Mouse (Mus musculus): ENCODE results near the gene Ube2l3. TPM values are rescaled to one million over a fixed set of nuclear protein-coding genes. Genes with fewer than 3 reads are reported as not detected.

Ube2l3 gene
- total and polyA plus RNA-seq, 3 experiments, result 137 to 2,006 (median 297) TPM

GRCm38 (mm10) chr16:17147391-17147929, 55.0 kb downstream of the Ube2l3 start:
- Histone ChIP-seq H3K27ac (ENCODE audit: control insufficient read depth, low read depth, low read length) (peak overlapping the region; percentile 46), H3K36me3 (ENCODE audit: control insufficient read depth in 1 of 2, insufficient read depth in 2 of 2, low read length in 2 of 2) (peaks cover 0 to 9% of the 10 kb centered on the region in 2 experiments; a peak in 2 of 4 replicates)

GRCm38 (mm10) chr16:17146772-17147235, 55.6 kb downstream of the Ube2l3 start, which contains the start of gene Ccdc116:
Ccdc116 (minus strand) TSS chr16:17147229.
- Histone ChIP-seq H3K4me3 (ENCODE audit: control insufficient read depth in 1 of 2, insufficient read depth in 1 of 2, low read depth in 2 of 2, low read length in 2 of 2) (peak within 1 kb of the TSS; percentile 68 to 69), H3K9me3 (replicated peaks; ENCODE audit: insufficient read depth, low read length) (no peaks in the 10 kb centered on the region), H3K4me1 (ENCODE audit: control insufficient read depth in 1 of 2, insufficient read depth in 2 of 2, low read length in 2 of 2) (peaks cover 2 to 8% of the 10 kb centered on the region in 2 experiments; a peak in 3 of 4 replicates), H3K27ac (ENCODE audit: control insufficient read depth, low read depth, low read length) (peak within 1 kb of the TSS; percentile 46), H3K36me3 (ENCODE audit: control insufficient read depth in 1 of 2, insufficient read depth in 2 of 2, low read length in 2 of 2) (peaks cover 0 to 9% of the 10 kb centered on the region in 2 experiments; a peak in 2 of 4 replicates), H3K9ac (ENCODE audit: control insufficient read depth, low read depth, low read length, poor library complexity, severe bottlenecking) (peak within 1 kb of the TSS; percentile 67), H3K79me2 (ENCODE audit: control insufficient read depth, insufficient read depth, low read length, poor library complexity) (peaks cover 18% of the 10 kb centered on the region), H3K27me3 (ENCODE audit: control insufficient read depth in 1 of 2, insufficient read depth in 2 of 2, low read length in 2 of 2) (no peaks in the 10 kb centered on the region)
- DNase-seq (ENCODE audit: low read depth, low spot score), result peak; percentile 96
- 0 out of 2 replicates have a peak, but pooled peaks have one; percentile 54 for TF ChIP-seq SIN3A (IDR thresholded peaks at IDR 0.05; ENCODE audit: low read length)
- peak in 2 of 3 experiments; percentile 56 to 63; a peak in 5 of 6 replicates for TF ChIP-seq CTCF (IDR thresholded peaks at IDR 0.05 in 2 of 3, conservative IDR thresholded peaks at IDR 0.05 in 1 of 3; ENCODE audit: control insufficient read depth in 1 of 3, insufficient read depth in 1 of 3, low read depth in 2 of 3, low read length in 3 of 3, poor library complexity in 1 of 3, severe bottlenecking in 1 of 3)
- TF ChIP-seq NRF1 (IDR thresholded peaks at IDR 0.05; ENCODE audit: insufficient read depth, low read depth, low read length, poor library complexity, severe bottlenecking), result no peak
- TF ChIP-seq MYB (IDR thresholded peaks at IDR 0.05; ENCODE audit: low read depth, low read length), result no peak
- no peak for TF ChIP-seq MAZ (IDR thresholded peaks at IDR 0.05; ENCODE audit: low read depth, low read length)
- TF ChIP-seq POLR2AphosphoS5 (IDR thresholded peaks at IDR 0.05; ENCODE audit: borderline replicate concordance, low read depth, low read length), result no peak
- peak; percentile 68; the same call in 1 of the 2 replicates for TF ChIP-seq ZNF384 (IDR thresholded peaks at IDR 0.05; ENCODE audit: low read depth, low read length)
- TF ChIP-seq ELF1 (IDR thresholded peaks at IDR 0.05; ENCODE audit: low read depth, low read length), result no peak
- peak; percentile 4 for TF ChIP-seq RAD21 (IDR thresholded peaks at IDR 0.05; ENCODE audit: low read depth, low read length)
- no peak; the same call in 1 of the 2 replicates for TF ChIP-seq ZMIZ1 (IDR thresholded peaks at IDR 0.05; ENCODE audit: low read depth, low read length)
- TF ChIP-seq TCF12 (IDR thresholded peaks at IDR 0.05; ENCODE audit: low read depth, low read length), result 0 out of 2 replicates have a peak, but pooled peaks have one; percentile 16
- TF ChIP-seq ZC3H11A (IDR thresholded peaks at IDR 0.05; ENCODE audit: low read depth, low read length), result no peak
- 0 out of 2 replicates have a peak, but pooled peaks have one; percentile 20 for TF ChIP-seq POLR2AphosphoS2 (IDR thresholded peaks at IDR 0.05; ENCODE audit: low read length)
- TF ChIP-seq ZKSCAN1 (IDR thresholded peaks at IDR 0.05; ENCODE audit: low read depth, low read length), result no peak
- TF ChIP-seq NELFE (IDR thresholded peaks at IDR 0.05; ENCODE audit: low read depth, low read length), result peak; percentile 68
- TF ChIP-seq HCFC1 (IDR thresholded peaks at IDR 0.05; ENCODE audit: low read depth, low read length), result peak; percentile 70; the same call in 1 of the 2 replicates
- TF ChIP-seq MYC (IDR thresholded peaks at IDR 0.05; ENCODE audit: low read depth, low read length), result peak; percentile 83
- TF ChIP-seq TBP (IDR thresholded peaks at IDR 0.05; ENCODE audit: low read depth, low read length), result peak; percentile 76
- no peak for TF ChIP-seq BHLHE40 (IDR thresholded peaks at IDR 0.05; ENCODE audit: borderline replicate concordance, low read depth, low read length)
- peak; percentile 64 to 80; a peak in 2 of 4 replicates for TF ChIP-seq POLR2A (IDR thresholded peaks at IDR 0.05; ENCODE audit: control insufficient read depth in 1 of 2, insufficient read depth in 1 of 2, low read depth in 1 of 2, low read length in 2 of 2, poor library complexity in 1 of 2)

More at GRCm38 (mm10) chr16:17147391-17147929, 55.0 kb downstream of the Ube2l3 start:
- TF ChIP-seq MAZ (IDR thresholded peaks at IDR 0.05; ENCODE audit: low read depth, low read length) (peak; percentile 75; the same call in 1 of the 2 replicates), MXI1 (IDR thresholded peaks at IDR 0.05; ENCODE audit: low read depth, low read length) (peak; percentile 96), TAL1 (IDR thresholded peaks at IDR 0.05; ENCODE audit: low read length) (no peak), SIN3A (IDR thresholded peaks at IDR 0.05; ENCODE audit: low read length) (peak; percentile 46; the same call in 1 of the 2 replicates), ELF1 (IDR thresholded peaks at IDR 0.05; ENCODE audit: low read depth, low read length) (peak; percentile 77; the same call in 1 of the 2 replicates), USF2 (IDR thresholded peaks at IDR 0.05; ENCODE audit: borderline replicate concordance in 1 of 2, insufficient read depth in 1 of 2, low read depth in 1 of 2, low read length in 2 of 2) (no peak), ETS1 (IDR thresholded peaks at IDR 0.05; ENCODE audit: low read depth, low read length) (no peak), USF1 (IDR thresholded peaks at IDR 0.05; ENCODE audit: low read depth, low read length) (peak; percentile 20; the same call in 1 of the 2 replicates), ZC3H11A (IDR thresholded peaks at IDR 0.05; ENCODE audit: low read depth, low read length) (no peak), KAT2A (conservative IDR thresholded peaks at IDR 0.05; ENCODE audit: low read depth, low read length) (no peak), HCFC1 (IDR thresholded peaks at IDR 0.05; ENCODE audit: low read depth, low read length) (peak; percentile 52; the same call in 1 of the 2 replicates), SMC3 (IDR thresholded peaks at IDR 0.05; ENCODE audit: low read depth, low read length) (no peak), POLR2AphosphoS2 (IDR thresholded peaks at IDR 0.05; ENCODE audit: low read length) (no peak; the same call in 1 of the 2 replicates), GATA1 (IDR thresholded peaks at IDR 0.05; ENCODE audit: low read depth, low read length) (no peak), ZNF384 (IDR thresholded peaks at IDR 0.05; ENCODE audit: low read depth, low read length) (no peak), NRF1 (IDR thresholded peaks at IDR 0.05; ENCODE audit: insufficient read depth, low read depth, low read length, poor library complexity, severe bottlenecking) (no peak; the same call in 1 of the 2 replicates), ZMIZ1 (IDR thresholded peaks at IDR 0.05; ENCODE audit: low read depth, low read length) (no peak), POLR2A (IDR thresholded peaks at IDR 0.05; ENCODE audit: control insufficient read depth in 1 of 2, insufficient read depth in 1 of 2, low read depth in 1 of 2, low read length in 2 of 2, poor library complexity in 1 of 2) (peak in 1 of 2 experiments; percentile 41; a peak in 1 of 4 replicates), UBTF (IDR thresholded peaks at IDR 0.05; ENCODE audit: borderline replicate concordance, insufficient read depth, low read depth, low read length) (no peak), GABPA (IDR thresholded peaks at IDR 0.05; ENCODE audit: low read depth, low read length) (no peak), BHLHE40 (IDR thresholded peaks at IDR 0.05; ENCODE audit: borderline replicate concordance, low read depth, low read length) (peak; percentile 91), MAX (IDR thresholded peaks at IDR 0.05; ENCODE audit: low read length) (peak; percentile 99), NELFE (IDR thresholded peaks at IDR 0.05; ENCODE audit: low read depth, low read length) (peak; percentile 12; the same call in 1 of the 2 replicates), MYC (IDR thresholded peaks at IDR 0.05; ENCODE audit: low read depth, low read length) (peak; percentile 99)
- Histone ChIP-seq H3K9ac (ENCODE audit: control insufficient read depth, low read depth, low read length, poor library complexity, severe bottlenecking) (peak overlapping the region; percentile 67), H3K4me3 (ENCODE audit: control insufficient read depth in 1 of 2, insufficient read depth in 1 of 2, low read depth in 2 of 2, low read length in 2 of 2) (peak overlapping the region; percentile 68 to 69), H3K9me3 (replicated peaks; ENCODE audit: insufficient read depth, low read length) (no peaks in the 10 kb centered on the region), H3K79me2 (ENCODE audit: control insufficient read depth, insufficient read depth, low read length, poor library complexity) (peaks cover 18% of the 10 kb centered on the region), H3K27me3 (ENCODE audit: control insufficient read depth in 1 of 2, insufficient read depth in 2 of 2, low read length in 2 of 2) (no peaks in the 10 kb centered on the region), H3K4me1 (ENCODE audit: control insufficient read depth in 1 of 2, insufficient read depth in 2 of 2, low read length in 2 of 2) (peaks cover 2 to 8% of the 10 kb centered on the region in 2 experiments; a peak in 3 of 4 replicates)
- DNase-seq (ENCODE audit: low read depth, low spot score), result peak; percentile 82
